Mouse (Mus musculus): ENCODE results near the gene Rab8a. TPM values are rescaled to one million over a fixed set of nuclear protein-coding genes. Genes with fewer than 3 reads are reported as not detected.

Rab8a gene
- polyA plus RNA-seq, 1 experiment from 2014 or later: 102 TPM

DNA sequence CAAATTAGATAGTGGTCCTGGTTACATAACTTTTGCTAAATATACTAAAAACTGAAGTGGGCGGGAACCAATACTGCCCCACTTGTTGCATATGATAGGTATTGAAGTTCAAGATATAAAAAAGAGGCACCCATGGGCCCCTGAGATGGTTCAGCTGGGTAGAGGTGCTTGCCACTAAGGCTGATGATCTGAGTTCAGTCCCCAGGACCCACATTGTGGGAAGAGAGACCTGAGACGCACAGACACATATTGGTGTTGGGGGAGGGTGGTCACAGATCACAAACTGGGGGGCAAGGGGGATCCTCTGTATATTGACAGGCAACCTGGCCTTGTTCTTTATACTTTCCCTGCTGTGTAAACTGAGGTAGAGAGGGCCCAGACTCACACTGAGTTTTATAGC, 23.6 kb upstream of the Rab8a start:
- H3K27me3 ChIP-seq (ENCODE audit: control insufficient read depth, insufficient read depth, low read length): no peaks in the 10 kb centered on the region
- no peak overlapping the region for H3K27ac ChIP-seq (replicated peaks; ENCODE audit: low read depth, low read length)
- no peak overlapping the region for H3K9ac ChIP-seq (replicated peaks; ENCODE audit: low read length)
- WGBS: 84% methylated on average over 2 of the region's 2 CpGs
- no peak overlapping the region for H3K4me2 ChIP-seq (ENCODE audit: low read depth, low read length)
- H3K4me3 ChIP-seq (ENCODE audit: low read depth, low read length): peak overlapping the region; percentile 88
- H3K9me3 ChIP-seq (replicated peaks; ENCODE audit: control insufficient read depth, low read length): no peaks in the 10 kb centered on the region
- H3K36me3 ChIP-seq (replicated peaks; ENCODE audit: control insufficient read depth, insufficient read depth, low read depth, low read length): peaks cover 10% of the 10 kb centered on the region
- no peaks in the 10 kb centered on the region for H3K4me1 ChIP-seq (ENCODE audit: control insufficient read depth, insufficient read depth, low read length)
- no peak for ATAC-seq (replicated peaks; ENCODE audit: insufficient number of reproducible peaks, low FRiP score, low TSS enrichment, low read depth)
- DNase-seq (ENCODE audit: low spot score): no peak

DNA sequence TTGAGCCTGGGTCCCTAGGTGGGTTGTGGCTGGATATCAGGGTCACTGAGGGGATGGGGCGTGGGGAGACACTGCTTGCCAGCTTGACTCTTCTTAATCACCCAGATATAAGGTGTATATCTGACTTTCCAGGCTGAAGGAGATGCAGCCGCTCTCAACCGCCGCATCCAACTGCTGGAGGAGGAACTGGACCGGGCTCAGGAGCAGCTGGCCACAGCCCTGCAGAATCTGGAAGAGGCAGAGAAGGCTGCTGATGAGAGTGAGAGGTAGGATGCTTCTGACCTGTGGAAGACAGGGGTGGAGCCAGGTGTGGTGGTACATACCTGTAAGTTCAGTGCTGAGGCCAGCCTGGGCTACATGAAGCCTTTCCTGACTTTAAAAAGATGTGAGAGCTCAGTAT, 22.5 kb upstream of the Rab8a start:
- no peak overlapping the region for H3K4me2 ChIP-seq (ENCODE audit: low read depth, low read length)
- no peaks in the 10 kb centered on the region for H3K27me3 ChIP-seq (ENCODE audit: control insufficient read depth, insufficient read depth, low read length)
- no peaks in the 10 kb centered on the region for H3K4me1 ChIP-seq (ENCODE audit: control insufficient read depth, insufficient read depth, low read length)
- no peak for DNase-seq (ENCODE audit: low spot score)
- no peak for ATAC-seq (replicated peaks; ENCODE audit: insufficient number of reproducible peaks, low FRiP score, low TSS enrichment, low read depth)
- no peak overlapping the region for H3K9ac ChIP-seq (replicated peaks; ENCODE audit: low read length)
- WGBS: 97% methylated on average over 5 of the region's 5 CpGs
- H3K36me3 ChIP-seq (replicated peaks; ENCODE audit: control insufficient read depth, insufficient read depth, low read depth, low read length): peaks cover 13% of the 10 kb centered on the region
- H3K27ac ChIP-seq (replicated peaks; ENCODE audit: low read depth, low read length): no peak overlapping the region
- no peaks in the 10 kb centered on the region for H3K9me3 ChIP-seq (replicated peaks; ENCODE audit: control insufficient read depth, low read length)
- no peak overlapping the region for H3K4me3 ChIP-seq (ENCODE audit: low read depth, low read length)

DNA sequence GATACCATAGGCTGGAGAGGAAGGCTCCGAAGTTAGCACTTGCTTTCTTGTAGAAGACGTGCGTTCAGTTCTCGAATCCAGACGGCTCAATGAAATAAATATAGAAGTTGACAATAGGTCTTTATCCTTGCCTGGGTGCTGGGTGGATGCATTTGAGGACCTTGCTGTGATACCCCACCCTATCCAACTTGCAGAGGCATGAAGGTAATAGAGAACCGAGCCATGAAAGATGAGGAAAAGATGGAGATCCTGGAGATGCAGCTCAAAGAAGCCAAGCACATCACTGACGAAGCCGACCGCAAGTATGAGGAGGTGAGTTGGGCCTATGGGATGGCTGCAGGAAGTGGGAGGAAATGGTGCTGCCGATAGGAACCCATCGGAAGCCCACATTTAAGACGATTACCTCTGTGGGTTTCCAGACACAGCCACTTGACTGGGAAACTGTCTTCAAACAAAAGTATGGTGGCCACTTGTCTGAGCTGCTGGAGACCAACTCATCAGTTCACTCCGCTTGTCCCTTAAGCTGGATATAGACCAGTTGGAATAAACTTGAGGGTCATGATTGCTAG, 17.7 kb upstream of the Rab8a start:
- no peak for ATAC-seq (replicated peaks; ENCODE audit: insufficient number of reproducible peaks, low FRiP score, low TSS enrichment, low read depth)
- H3K27me3 ChIP-seq (ENCODE audit: control insufficient read depth, insufficient read depth, low read length): no peaks in the 10 kb centered on the region
- no peaks in the 10 kb centered on the region for H3K4me1 ChIP-seq (ENCODE audit: control insufficient read depth, insufficient read depth, low read length)
- H3K27ac ChIP-seq (replicated peaks; ENCODE audit: low read depth, low read length): no peak overlapping the region
- H3K9ac ChIP-seq (replicated peaks; ENCODE audit: low read length): no peak overlapping the region
- H3K9me3 ChIP-seq (replicated peaks; ENCODE audit: control insufficient read depth, low read length): no peaks in the 10 kb centered on the region
- DNase-seq (ENCODE audit: low spot score): no peak
- H3K4me3 ChIP-seq (ENCODE audit: low read depth, low read length): no peak overlapping the region
- 90% methylated on average over 13 of the region's 13 CpGs for WGBS
- H3K4me2 ChIP-seq (ENCODE audit: low read depth, low read length): no peak overlapping the region
- H3K36me3 ChIP-seq (replicated peaks; ENCODE audit: control insufficient read depth, insufficient read depth, low read depth, low read length): peaks cover 29% of the 10 kb centered on the region

DNA sequence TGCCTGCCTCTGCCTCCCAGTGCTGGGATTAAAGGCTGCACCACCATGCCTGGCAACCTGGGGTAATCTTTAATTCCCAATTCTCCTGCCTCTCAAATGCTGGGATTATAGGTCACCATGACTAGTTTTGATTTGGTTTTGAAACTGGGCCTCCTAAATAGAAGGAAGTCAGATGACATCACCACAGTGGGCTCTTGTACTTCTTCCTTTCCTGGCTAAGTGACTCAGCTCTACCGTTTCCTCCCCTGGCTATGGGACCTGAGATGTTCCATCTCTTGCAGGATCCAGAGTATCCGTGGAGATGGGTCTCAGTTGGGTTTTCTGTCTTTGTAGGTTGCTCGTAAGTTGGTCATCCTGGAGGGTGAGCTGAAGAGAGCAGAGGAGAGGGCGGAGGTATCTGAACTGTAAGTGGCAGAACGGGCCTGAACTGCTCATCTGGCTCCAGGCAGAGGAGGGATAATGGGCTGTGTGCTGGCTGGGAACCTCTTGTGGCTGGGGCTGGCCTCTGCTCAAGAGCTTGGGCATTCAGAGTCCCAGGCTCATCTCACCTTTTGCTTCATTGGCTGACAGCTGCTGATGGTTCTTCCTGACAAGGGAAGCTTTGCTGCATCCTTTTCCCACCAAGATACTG, 16.5 kb upstream of the Rab8a start:
- 91% methylated on average over 5 of the region's 5 CpGs for WGBS
- no peak for ATAC-seq (replicated peaks; ENCODE audit: insufficient number of reproducible peaks, low FRiP score, low TSS enrichment, low read depth)
- no peaks in the 10 kb centered on the region for H3K4me1 ChIP-seq (ENCODE audit: control insufficient read depth, insufficient read depth, low read length)

DNA sequence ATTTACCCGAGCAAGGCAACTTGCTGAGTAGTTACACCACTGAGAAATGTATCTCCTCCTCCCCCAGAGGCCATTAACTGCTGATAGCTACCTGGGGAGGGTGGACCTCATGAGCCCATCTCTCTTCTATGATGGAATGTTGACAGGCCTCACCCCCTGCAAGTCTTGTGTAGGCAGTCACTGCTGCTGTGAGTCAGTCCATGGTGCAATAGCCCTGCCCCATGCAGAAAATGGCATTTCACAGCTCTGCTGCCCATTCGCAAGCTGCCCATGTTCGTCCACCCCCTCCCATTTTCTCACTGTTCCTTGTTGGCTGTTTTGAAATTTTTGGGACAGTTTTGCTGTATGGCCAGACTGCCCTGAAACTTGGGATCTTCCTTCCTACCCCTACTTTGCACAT, 15.5 kb upstream of the Rab8a start:
- Histone ChIP-seq H3K27ac (replicated peaks; ENCODE audit: low read depth, low read length) (no peak overlapping the region), H3K9ac (replicated peaks; ENCODE audit: low read length) (no peak overlapping the region), H3K36me3 (replicated peaks; ENCODE audit: control insufficient read depth, insufficient read depth, low read depth, low read length) (peaks cover 28% of the 10 kb centered on the region), H3K4me3 (ENCODE audit: low read depth, low read length) (no peak overlapping the region), H3K9me3 (replicated peaks; ENCODE audit: control insufficient read depth, low read length) (no peaks in the 10 kb centered on the region), H3K27me3 (ENCODE audit: control insufficient read depth, insufficient read depth, low read length) (no peaks in the 10 kb centered on the region), H3K4me2 (ENCODE audit: low read depth, low read length) (no peak overlapping the region), H3K4me1 (ENCODE audit: control insufficient read depth, insufficient read depth, low read length) (no peaks in the 10 kb centered on the region)
- WGBS: 89% methylated on average over 3 of the region's 3 CpGs
- no peak for ATAC-seq (replicated peaks; ENCODE audit: insufficient number of reproducible peaks, low FRiP score, low TSS enrichment, low read depth)
- no peak for DNase-seq (ENCODE audit: low spot score)

More for the DNA sequence above, 16.5 kb upstream of the Rab8a start:
- H3K36me3 ChIP-seq (replicated peaks; ENCODE audit: control insufficient read depth, insufficient read depth, low read depth, low read length): peaks cover 27% of the 10 kb centered on the region
- H3K9me3 ChIP-seq (replicated peaks; ENCODE audit: control insufficient read depth, low read length): no peaks in the 10 kb centered on the region
- H3K4me3 ChIP-seq (ENCODE audit: low read depth, low read length): no peak overlapping the region
- H3K27ac ChIP-seq (replicated peaks; ENCODE audit: low read depth, low read length): no peak overlapping the region
- no peak for DNase-seq (ENCODE audit: low spot score)
- no peak overlapping the region for H3K4me2 ChIP-seq (ENCODE audit: low read depth, low read length)
- no peak overlapping the region for H3K9ac ChIP-seq (replicated peaks; ENCODE audit: low read length)
- no peaks in the 10 kb centered on the region for H3K27me3 ChIP-seq (ENCODE audit: control insufficient read depth, insufficient read depth, low read length)

DNA sequence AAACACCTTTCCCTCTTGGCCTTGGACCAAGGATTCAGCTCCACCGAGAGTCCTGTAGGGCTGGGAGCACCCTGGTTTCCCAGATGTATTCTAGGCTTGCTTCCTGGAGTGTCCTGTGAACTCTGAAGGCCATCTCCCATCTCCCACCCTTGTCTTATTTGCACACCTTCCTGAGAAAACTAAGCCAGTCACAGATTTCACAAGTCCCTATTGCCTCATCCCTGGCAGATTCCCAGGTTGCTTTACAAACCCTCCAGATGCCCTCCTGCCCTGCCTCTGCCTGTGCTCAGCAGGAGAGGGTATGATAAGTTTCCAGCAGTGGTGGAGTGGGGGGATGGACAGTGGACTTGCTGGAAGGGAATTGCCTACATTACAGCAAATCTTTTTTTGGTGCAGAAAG, 14.9 kb upstream of the Rab8a start:
- Histone ChIP-seq H3K9me3 (replicated peaks; ENCODE audit: control insufficient read depth, low read length) (no peaks in the 10 kb centered on the region), H3K4me2 (ENCODE audit: low read depth, low read length) (no peak overlapping the region), H3K9ac (replicated peaks; ENCODE audit: low read length) (no peak overlapping the region), H3K27ac (replicated peaks; ENCODE audit: low read depth, low read length) (no peak overlapping the region), H3K4me1 (ENCODE audit: control insufficient read depth, insufficient read depth, low read length) (no peaks in the 10 kb centered on the region), H3K36me3 (replicated peaks; ENCODE audit: control insufficient read depth, insufficient read depth, low read depth, low read length) (peaks cover 28% of the 10 kb centered on the region), H3K27me3 (ENCODE audit: control insufficient read depth, insufficient read depth, low read length) (no peaks in the 10 kb centered on the region), H3K4me3 (ENCODE audit: low read depth, low read length) (no peak overlapping the region)
- WGBS: 95% methylated on average over 1 of the region's 1 CpGs
- no peak for DNase-seq (ENCODE audit: low spot score)
- ATAC-seq (replicated peaks; ENCODE audit: insufficient number of reproducible peaks, low FRiP score, low TSS enrichment, low read depth): no peak

DNA sequence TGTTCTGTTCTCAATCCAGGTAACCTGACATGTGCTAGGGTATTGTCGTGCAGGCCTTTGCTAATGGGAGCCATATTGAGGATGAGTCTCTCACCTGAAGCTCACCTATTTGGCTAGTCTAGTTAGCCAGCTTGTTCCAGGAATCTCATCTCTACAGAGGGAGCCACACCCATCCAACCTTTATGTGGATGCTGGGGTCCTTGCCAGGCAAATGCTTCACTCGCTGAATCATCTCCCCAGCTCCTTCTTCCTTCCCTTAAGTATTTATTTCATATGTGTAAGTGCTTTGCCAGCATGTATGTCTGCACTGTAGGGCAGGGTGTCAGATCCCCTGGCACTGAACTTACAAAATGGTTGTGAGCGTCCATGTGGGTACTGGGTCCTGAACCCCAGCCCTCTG, 14.4 kb upstream of the Rab8a start:
- WGBS: 88% methylated on average over 3 of the region's 3 CpGs
- Histone ChIP-seq H3K4me3 (ENCODE audit: low read depth, low read length) (no peak overlapping the region), H3K36me3 (replicated peaks; ENCODE audit: control insufficient read depth, insufficient read depth, low read depth, low read length) (peaks cover 28% of the 10 kb centered on the region), H3K9ac (replicated peaks; ENCODE audit: low read length) (no peak overlapping the region), H3K27me3 (ENCODE audit: control insufficient read depth, insufficient read depth, low read length) (no peaks in the 10 kb centered on the region), H3K9me3 (replicated peaks; ENCODE audit: control insufficient read depth, low read length) (no peaks in the 10 kb centered on the region), H3K4me2 (ENCODE audit: low read depth, low read length) (no peak overlapping the region), H3K27ac (replicated peaks; ENCODE audit: low read depth, low read length) (no peak overlapping the region), H3K4me1 (ENCODE audit: control insufficient read depth, insufficient read depth, low read length) (no peaks in the 10 kb centered on the region)
- no peak for ATAC-seq (replicated peaks; ENCODE audit: insufficient number of reproducible peaks, low FRiP score, low TSS enrichment, low read depth)
- no peak for DNase-seq (ENCODE audit: low spot score)

DNA sequence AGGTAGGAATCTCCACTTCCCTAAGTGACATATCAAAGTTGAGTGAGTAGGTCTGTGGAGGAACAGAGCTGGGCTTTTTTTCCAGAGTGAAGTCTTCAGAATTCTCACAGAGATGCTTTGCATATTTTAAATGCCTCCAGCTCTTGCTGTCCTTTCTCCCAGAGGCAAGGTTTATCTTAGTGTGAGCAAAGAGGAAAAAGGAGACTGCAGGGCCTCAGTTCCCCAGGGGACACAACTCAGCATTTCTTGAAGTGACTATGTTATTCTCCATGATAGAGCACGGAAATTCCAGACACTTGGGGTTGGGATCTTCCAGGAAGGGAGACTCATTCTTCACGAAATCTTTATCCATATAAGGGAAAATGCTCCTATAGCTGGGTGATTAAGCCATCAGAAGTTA, 13.7 kb upstream of the Rab8a start:
- Histone ChIP-seq H3K27me3 (ENCODE audit: control insufficient read depth, insufficient read depth, low read length) (no peaks in the 10 kb centered on the region), H3K36me3 (replicated peaks; ENCODE audit: control insufficient read depth, insufficient read depth, low read depth, low read length) (peaks cover 23% of the 10 kb centered on the region), H3K4me3 (ENCODE audit: low read depth, low read length) (no peak overlapping the region), H3K27ac (replicated peaks; ENCODE audit: low read depth, low read length) (no peak overlapping the region), H3K4me1 (ENCODE audit: control insufficient read depth, insufficient read depth, low read length) (no peaks in the 10 kb centered on the region), H3K9me3 (replicated peaks; ENCODE audit: control insufficient read depth, low read length) (no peaks in the 10 kb centered on the region), H3K9ac (replicated peaks; ENCODE audit: low read length) (no peak overlapping the region), H3K4me2 (ENCODE audit: low read depth, low read length) (no peak overlapping the region)
- ATAC-seq (replicated peaks; ENCODE audit: insufficient number of reproducible peaks, low FRiP score, low TSS enrichment, low read depth) (no peak), DNase-seq (ENCODE audit: low spot score) (no peak)
- WGBS: 82% methylated on average over 2 of the region's 2 CpGs

All from embryonic facial prominence, embryonic 11.5 days (tissue).